Mouse (Mus musculus) midbrain, embryonic 11.5 days (tissue): ENCODE measurements around the gene Gm12845. TPM values are rescaled to one million over a fixed set of nuclear protein-coding genes. Genes with fewer than 3 reads are reported as not detected.
"Not testable (repeated sequence)": the region's sequence is repeated elsewhere in the genome, so short reads cannot be mapped to it uniquely, and the experiment has no call there.

Experiments used
- ATAC-seq: fragments of 200-750 bp; cut with Nextera tagmentation; 2 replicates; pipeline ENCODE4 v1.8.0; 2017; ENCODE audit warnings: moderate TSS enrichment, moderate library complexity; ENCODE audit not compliant: low FRiP score
- DNase-seq: peaks from one replicate; pipeline ENCODE4 v3.0.0; 2015; ENCODE audit warnings: low spot score; ENCODE audit errors: missing footprints
- H3K27ac ChIP-seq: fragments of 300-500 bp; sonication (generic); 2 replicates; pipeline ENCODE4 v1.5.1; 2014; ENCODE audit warnings: low read depth, low read length
- H3K27me3 ChIP-seq: fragments of 300-500 bp; sonication (generic); 2 replicates; pipeline ENCODE4 v1.6.1; 2014; ENCODE audit warnings: mild to moderate bottlenecking, low read length, moderate library complexity, mixed read lengths; ENCODE audit not compliant: control insufficient read depth, insufficient read depth
- H3K36me3 ChIP-seq: fragments of 300-500 bp; sonication (generic); 2 replicates; pipeline ENCODE4 v1.6.1; 2014; ENCODE audit warnings: mild to moderate bottlenecking, low read length, moderate library complexity, mixed read lengths; ENCODE audit not compliant: control insufficient read depth, insufficient read depth
- H3K4me1 ChIP-seq: fragments of 300-500 bp; sonication (generic); 2 replicates; pipeline ENCODE4 v1.6.1; 2014; ENCODE audit warnings: low read length; ENCODE audit not compliant: control insufficient read depth, insufficient read depth
- H3K4me2 ChIP-seq: fragments of 300-500 bp; sonication (generic); 2 replicates; pipeline ENCODE4 v1.6.1; 2014; ENCODE audit warnings: mild to moderate bottlenecking, moderate library complexity
- H3K4me3 ChIP-seq: fragments of 300-500 bp; sonication (generic); 2 replicates; pipeline ENCODE4 v1.5.1; 2014; ENCODE audit warnings: low read depth, low read length
- H3K9ac ChIP-seq: fragments of 300-500 bp; sonication (generic); 2 replicates; pipeline ENCODE4 v1.6.1; 2014; ENCODE audit warnings: low read length
- H3K9me3 ChIP-seq: fragments of 300-500 bp; sonication (generic); 2 replicates; pipeline ENCODE4 v1.6.1; 2016; ENCODE audit warnings: low read length; ENCODE audit not compliant: control insufficient read depth
- WGBS: fragments of 180-500 bp; shearing (Covaris S2); extraction: QIAGEN DNeasy Blood & Tissue Kit; methylation state at CpG from one replicate; pipeline ENCODE4 v1.1.7; 2014; 5-methylcytosine and 5-hydroxymethylcytosine counted together
- polyA plus RNA-seq: library from polyadenylated mRNA; unstranded; fragments of >200 nt; fragmentation: Nextera tagmentation; extraction: Ambion mirVana; gene quantifications from 2 replicates; pipeline ENCODE4 v1.2.1, GENCODE M21; 2014

Gm12845 gene
- polyA plus RNA-seq, 1 experiment from 2014 or later, result not detected

- no peaks in the 10 kb centered on the region for H3K36me3 ChIP-seq
- 85% methylated on average over 3 of the region's 3 CpGs for WGBS
- no peak for DNase-seq
- H3K27ac ChIP-seq, result no peak overlapping the region
- no peak for ATAC-seq
- no peak overlapping the region for H3K9ac ChIP-seq
- H3K4me1 ChIP-seq, result no peaks in the 10 kb centered on the region
- H3K27me3 ChIP-seq, result no peaks in the 10 kb centered on the region
- H3K4me3 ChIP-seq, result no peak overlapping the region
- no peak overlapping the region for H3K4me2 ChIP-seq
- H3K9me3 ChIP-seq, result no peaks in the 10 kb centered on the region
These were observed 11.9 kb upstream of the Gm12845 start for GRCm38 (mm10) chr4:117712314-117712713.

DNA sequence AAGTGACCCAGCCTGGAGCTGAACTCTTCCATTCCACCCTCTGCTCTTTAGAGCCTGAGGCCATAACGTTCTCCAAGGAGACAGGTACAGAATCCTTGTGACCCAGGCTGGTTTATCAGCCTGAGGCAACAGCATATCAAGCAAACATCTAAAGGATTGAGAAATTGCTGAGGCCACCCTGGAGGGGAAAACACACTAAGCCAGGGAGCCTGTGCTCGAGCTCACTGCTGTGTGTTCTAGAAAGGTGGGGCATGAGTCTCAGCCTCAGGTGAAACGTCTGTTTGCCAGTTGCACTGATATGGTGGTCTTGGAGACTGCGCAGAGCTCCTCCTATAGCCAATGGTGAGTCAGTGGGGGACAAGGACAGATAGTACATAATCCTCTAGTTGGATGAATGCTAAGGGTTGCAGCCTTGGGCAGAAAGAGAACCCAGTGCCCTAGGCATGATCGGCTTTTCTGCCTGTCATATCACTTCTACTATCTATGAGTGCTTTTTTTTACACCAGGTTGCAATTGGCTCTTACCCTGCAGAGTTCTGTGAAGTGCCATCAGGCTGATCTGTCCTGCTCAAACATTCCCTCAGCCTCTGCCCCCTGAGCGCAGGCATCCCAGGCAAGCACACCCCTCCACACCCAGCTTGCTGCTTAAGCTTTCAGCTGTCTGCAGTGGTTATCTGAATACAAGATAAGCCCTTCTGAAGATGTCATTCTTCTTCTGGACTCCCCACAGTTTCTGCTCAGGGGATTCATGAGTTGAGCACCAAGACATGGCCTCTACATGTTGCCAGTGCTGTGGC, 10.7 kb upstream of the Gm12845 start:
- Histone ChIP-seq H3K4me1 (no peaks in the 10 kb centered on the region), H3K9ac (no peak overlapping the region), H3K4me2 (no peak overlapping the region), H3K36me3 (no peaks in the 10 kb centered on the region), H3K9me3 (no peaks in the 10 kb centered on the region), H3K27me3 (no peaks in the 10 kb centered on the region), H3K27ac (no peak overlapping the region), H3K4me3 (no peak overlapping the region)
- ATAC-seq (no peak), DNase-seq (no peak)
- 77% methylated on average over 6 of the region's 6 CpGs for WGBS

DNA sequence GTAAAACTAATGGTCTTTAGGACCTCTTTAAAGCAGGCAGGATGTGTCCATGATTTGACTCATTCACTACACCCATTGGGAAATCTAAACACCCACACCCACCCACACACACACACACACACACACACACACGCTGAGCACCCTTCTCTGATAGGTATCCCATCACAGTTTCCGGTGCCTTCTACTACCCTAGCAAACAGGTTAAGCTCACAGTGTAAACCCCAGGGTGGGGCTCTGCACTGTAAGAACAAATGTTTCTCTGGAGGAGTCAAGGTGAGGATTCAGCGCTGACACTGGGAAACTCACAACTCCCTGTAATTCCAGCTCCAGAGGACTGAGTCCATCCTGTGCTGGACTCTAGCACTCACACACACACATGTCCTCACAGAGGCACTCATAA, 7.7 kb downstream of the Gm12845 start:
- Histone ChIP-seq H3K4me2 (no peak overlapping the region), H3K9me3 (no peaks in the 10 kb centered on the region), H3K4me3 (no peak overlapping the region), H3K36me3 (no peaks in the 10 kb centered on the region), H3K9ac (no peak overlapping the region), H3K27ac (no peak overlapping the region), H3K27me3 (no peaks in the 10 kb centered on the region), H3K4me1 (no peaks in the 10 kb centered on the region)
- no peak for ATAC-seq
- DNase-seq, result no peak
- 82% methylated on average over 3 of the region's 3 CpGs for WGBS

- Histone ChIP-seq H3K4me2 (no peak overlapping the region), H3K9ac (no peak overlapping the region), H3K27me3 (no peaks in the 10 kb centered on the region), H3K4me1 (no peaks in the 10 kb centered on the region), H3K4me3 (no peak overlapping the region), H3K9me3 (no peaks in the 10 kb centered on the region), H3K27ac (no peak overlapping the region), H3K36me3 (no peaks in the 10 kb centered on the region)
- DNase-seq (no peak), ATAC-seq (no peak)
- 47% methylated on average over 8 of the region's 8 CpGs for WGBS
These were observed 13.3 kb downstream of the Gm12845 start for GRCm38 (mm10) chr4:117737559-117737958.

DNA sequence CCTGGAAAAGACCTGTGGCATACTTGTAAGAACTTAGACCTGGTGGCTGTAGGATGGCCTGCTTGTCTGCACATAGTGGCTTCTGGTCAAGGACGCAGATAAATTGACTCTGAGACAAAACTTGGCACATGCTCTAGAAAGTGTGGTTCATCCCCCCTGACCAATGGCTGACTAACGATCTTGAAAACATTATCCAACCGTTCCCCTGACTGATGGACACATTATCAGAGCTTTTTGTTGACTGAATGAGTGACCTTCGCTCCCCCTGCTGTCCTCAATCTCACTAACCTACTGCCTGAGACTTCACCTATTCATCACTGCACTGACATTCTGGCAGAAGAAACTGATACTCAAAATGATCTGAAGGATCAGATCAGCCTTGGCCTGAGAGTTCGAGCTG, 28.3 kb downstream of the Gm12845 start:
- not testable (repeated sequence) for ATAC-seq, H3K9me3 ChIP-seq, H3K27ac ChIP-seq, H3K4me1 ChIP-seq, H3K4me3 ChIP-seq, DNase-seq, H3K36me3 ChIP-seq, H3K27me3 ChIP-seq, H3K4me2 ChIP-seq, H3K9ac ChIP-seq
- WGBS, result 86% methylated on average over 5 of the region's 5 CpGs

- no peaks in the 10 kb centered on the region for H3K27me3 ChIP-seq
- H3K9me3 ChIP-seq, result no peaks in the 10 kb centered on the region
- no peak overlapping the region for H3K9ac ChIP-seq
- H3K4me1 ChIP-seq, result no peaks in the 10 kb centered on the region
- no peak for DNase-seq
- no peak overlapping the region for H3K4me2 ChIP-seq
- 93% methylated on average over 5 of the region's 5 CpGs for WGBS
- H3K27ac ChIP-seq, result no peak overlapping the region
- no peak for ATAC-seq
- no peak overlapping the region for H3K4me3 ChIP-seq
- H3K36me3 ChIP-seq, result no peaks in the 10 kb centered on the region
These were observed 35.9 kb downstream of the Gm12845 start for GRCm38 (mm10) chr4:117760151-117760550.

GRCm38 (mm10) chr4:117765416-117765815, 41.2 kb downstream of the Gm12845 start, which contains the start of gene Klf17:
Gene Klf17, minus strand, starts transcription at chr4:117765648.
- DNase-seq, result no peak
- no peak within 1 kb of the TSS for H3K4me3 ChIP-seq
- no peak within 1 kb of the TSS for H3K9ac ChIP-seq
- no peaks in the 10 kb centered on the region for H3K9me3 ChIP-seq
- 70% methylated on average over 11 of the region's 12 CpGs for WGBS
- no peaks in the 10 kb centered on the region for H3K27me3 ChIP-seq
- H3K4me1 ChIP-seq, result no peaks in the 10 kb centered on the region
- ATAC-seq, result no peak
- H3K27ac ChIP-seq, result no peak within 1 kb of the TSS
- H3K4me2 ChIP-seq, result no peak within 1 kb of the TSS
- no peaks in the 10 kb centered on the region for H3K36me3 ChIP-seq

GRCm38 (mm10) chr4:117770935-117771334, 46.7 kb downstream of the Gm12845 start:
- Histone ChIP-seq H3K4me1 (no peaks in the 10 kb centered on the region), H3K36me3 (no peaks in the 10 kb centered on the region), H3K9me3 (no peaks in the 10 kb centered on the region), H3K4me3 (no peak overlapping the region), H3K27ac (no peak overlapping the region), H3K9ac (no peak overlapping the region), H3K27me3 (no peaks in the 10 kb centered on the region), H3K4me2 (no peak overlapping the region)
- DNase-seq, result peak; percentile 99
- WGBS, result 21% methylated on average over 5 of the region's 5 CpGs
- ATAC-seq, result no peak

DNA sequence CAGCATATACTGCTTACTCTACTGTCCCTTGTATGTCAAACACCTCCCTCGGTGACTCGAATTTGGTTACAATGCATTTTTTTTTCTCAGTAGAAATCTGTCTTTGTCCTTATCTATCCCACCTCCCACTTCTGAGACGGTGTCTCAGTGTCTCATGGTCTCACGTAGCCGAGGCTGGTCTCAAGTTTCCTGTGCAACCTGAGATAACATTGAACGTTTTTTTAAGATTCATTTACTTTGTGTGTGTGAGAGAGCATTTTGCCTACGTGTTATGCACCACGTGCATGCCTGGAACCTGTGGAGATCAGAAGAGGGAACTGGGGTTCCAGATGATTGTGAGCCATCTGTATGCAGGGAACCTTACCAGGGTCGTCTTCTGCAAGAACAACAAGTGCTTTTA, 48.7 kb downstream of the Gm12845 start:
- Histone ChIP-seq H3K36me3 (no peaks in the 10 kb centered on the region), H3K27me3 (no peaks in the 10 kb centered on the region), H3K4me1 (no peaks in the 10 kb centered on the region), H3K4me2 (no peak overlapping the region), H3K27ac (no peak overlapping the region), H3K9me3 (no peaks in the 10 kb centered on the region), H3K9ac (no peak overlapping the region), H3K4me3 (no peak overlapping the region)
- ATAC-seq (no peak), DNase-seq (no peak)
- WGBS, result 72% methylated on average over 9 of the region's 9 CpGs
